Mouse (Mus musculus) CD4-positive, CD25-positive, alpha-beta regulatory T cell, adult 2 months (primary cell): ENCODE results near the gene Tmprss9.
A peak's percentile ranks its signal among the peaks of the same experiment; 100 is the strongest.

Source experiments
- DNase-seq: peaks from one replicate; pipeline ENCODE4 v3.0.0-alpha.2; 2012; ENCODE audit warnings: low read depth, low spot score

Gene Tmprss9

GRCm38 (mm10) chr10:80887181-80887580 is 15.5 kb downstream of the Tmprss9 start:
- DNase-seq: no peak

- no peak for DNase-seq
Measured at GRCm38 (mm10) chr10:80895100-80895499, 23.5 kb downstream of the Tmprss9 start.

- DNase-seq: no peak
Measured at GRCm38 (mm10) chr10:80895697-80896096, 24.0 kb downstream of the Tmprss9 start.

DNA sequence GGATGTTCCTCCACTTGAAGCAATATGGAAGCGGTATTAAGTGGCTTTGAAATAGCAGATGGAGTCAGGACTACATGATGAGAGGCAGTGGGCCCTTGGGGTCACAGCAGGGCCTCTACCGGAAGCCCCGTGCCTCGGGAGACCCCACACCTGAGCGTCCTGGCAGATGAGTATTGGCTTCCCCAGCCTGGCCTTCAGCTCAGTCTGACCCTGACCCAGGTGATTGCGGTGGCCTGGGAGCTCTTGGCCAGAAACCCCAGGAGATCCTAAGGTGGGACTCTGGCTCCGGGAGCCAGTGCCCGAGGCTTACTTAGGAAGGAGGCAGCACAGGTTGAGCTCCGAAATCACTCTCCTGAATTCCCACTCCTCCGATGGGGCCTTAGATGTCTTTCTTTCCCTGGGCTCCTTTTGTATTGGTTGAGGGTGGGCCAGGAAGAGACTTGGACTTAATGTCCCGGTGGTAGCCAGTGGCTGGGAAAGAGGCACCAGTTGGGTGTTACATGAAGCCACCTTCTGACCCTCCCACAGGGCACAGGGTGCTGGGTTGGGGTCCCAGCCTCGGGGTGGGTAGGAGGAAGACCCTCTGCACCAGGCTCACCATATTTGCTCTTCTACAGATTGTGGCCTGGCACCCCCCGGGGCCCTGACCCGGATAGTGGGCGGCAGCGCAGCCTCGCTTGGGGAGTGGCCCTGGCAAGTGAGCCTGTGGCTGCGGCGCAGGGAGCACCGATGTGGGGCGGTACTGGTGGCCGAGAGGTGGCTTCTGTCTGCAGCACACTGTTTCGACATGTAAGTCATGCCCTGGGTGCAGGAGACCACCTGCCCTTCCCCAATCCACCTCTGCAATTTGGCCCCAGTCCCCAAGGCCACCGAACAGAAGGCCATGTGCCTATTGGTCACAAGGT is 25.2 kb downstream of the Tmprss9 start:
- DNase-seq: no peak

DNA sequence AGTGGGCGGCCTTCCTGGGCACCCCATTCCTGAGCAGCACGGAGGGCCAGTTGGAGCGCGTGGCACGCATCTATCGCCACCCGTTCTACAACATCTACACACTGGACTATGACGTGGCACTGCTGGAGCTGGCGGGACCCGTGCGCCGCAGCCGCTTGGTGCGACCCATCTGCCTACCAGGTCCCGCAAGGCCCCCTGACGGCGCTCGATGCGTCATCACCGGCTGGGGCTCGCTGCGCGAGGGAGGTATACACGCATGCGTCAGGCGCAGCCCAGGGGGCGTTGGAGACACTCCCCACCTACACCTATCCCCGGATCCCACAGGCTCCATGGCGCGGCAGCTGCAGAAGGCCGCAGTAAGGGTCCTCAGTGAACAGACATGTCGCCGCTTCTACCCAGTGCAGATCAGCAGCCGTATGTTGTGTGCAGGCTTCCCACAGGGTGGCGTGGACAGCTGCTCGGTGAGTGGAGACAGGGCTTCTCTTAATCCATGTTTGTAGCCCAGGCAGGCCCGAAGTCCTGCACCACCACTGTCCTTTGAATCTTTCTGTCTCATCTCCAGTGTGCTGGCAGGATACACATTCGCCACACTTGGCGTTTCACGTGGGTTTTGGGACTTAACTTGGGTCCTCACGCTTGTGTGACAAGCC is 26.3 kb downstream of the Tmprss9 start:
- DNase-seq: no peak

DNA sequence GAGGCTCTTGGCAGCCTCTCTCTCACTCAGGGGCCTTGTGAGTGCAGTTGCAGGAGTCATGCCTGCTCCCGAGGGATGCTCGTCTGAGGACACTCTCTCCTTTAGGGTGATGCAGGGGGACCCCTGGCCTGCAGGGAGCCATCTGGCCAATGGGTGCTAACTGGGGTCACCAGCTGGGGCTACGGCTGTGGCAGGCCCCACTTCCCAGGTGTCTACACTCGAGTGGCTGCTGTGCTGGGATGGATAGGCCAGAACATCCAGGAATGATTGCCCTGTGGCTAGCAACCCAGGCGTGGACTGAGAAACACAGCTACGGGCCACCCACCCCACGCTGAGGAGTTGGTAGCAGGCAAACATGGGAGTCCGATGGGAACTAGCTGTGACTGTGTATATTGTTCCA is 27.4 kb downstream of the Tmprss9 start:
- DNase-seq: no peak

DNA sequence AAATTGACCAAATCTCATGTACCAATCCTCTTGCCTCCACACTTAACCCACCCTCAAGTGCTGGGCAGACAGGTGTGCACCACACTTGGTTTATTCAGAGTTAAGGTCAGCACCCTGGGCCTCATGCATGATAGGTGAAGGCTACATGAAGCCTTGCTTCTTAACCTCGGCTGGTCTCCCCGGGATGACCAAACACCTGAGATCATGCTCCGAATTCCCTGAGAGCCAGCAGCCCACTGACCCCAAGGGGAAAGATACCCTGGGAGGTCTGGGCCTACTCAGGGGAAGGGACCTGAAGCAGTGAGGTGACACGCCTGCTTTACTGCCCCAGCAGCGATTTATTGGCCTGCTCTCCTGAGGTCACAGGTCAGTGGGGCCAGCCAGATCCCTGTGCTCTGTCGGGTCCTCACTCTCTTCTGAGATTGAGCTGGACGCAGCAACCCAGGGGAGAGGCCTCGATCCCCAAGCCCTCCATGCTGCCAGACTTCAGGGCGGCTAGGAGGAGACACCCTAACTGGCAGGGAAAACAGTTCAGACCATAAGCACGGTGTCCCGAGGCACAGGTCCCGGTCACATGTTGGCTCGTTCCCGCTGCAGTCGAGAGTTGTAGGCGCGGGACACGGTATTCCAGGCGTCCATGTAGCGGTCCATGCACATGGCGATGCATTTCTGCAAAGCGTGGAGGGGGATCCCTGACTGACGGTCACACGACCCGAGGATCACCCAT is 28.1 kb downstream of the Tmprss9 start:
- DNase-seq: no peak

DNA sequence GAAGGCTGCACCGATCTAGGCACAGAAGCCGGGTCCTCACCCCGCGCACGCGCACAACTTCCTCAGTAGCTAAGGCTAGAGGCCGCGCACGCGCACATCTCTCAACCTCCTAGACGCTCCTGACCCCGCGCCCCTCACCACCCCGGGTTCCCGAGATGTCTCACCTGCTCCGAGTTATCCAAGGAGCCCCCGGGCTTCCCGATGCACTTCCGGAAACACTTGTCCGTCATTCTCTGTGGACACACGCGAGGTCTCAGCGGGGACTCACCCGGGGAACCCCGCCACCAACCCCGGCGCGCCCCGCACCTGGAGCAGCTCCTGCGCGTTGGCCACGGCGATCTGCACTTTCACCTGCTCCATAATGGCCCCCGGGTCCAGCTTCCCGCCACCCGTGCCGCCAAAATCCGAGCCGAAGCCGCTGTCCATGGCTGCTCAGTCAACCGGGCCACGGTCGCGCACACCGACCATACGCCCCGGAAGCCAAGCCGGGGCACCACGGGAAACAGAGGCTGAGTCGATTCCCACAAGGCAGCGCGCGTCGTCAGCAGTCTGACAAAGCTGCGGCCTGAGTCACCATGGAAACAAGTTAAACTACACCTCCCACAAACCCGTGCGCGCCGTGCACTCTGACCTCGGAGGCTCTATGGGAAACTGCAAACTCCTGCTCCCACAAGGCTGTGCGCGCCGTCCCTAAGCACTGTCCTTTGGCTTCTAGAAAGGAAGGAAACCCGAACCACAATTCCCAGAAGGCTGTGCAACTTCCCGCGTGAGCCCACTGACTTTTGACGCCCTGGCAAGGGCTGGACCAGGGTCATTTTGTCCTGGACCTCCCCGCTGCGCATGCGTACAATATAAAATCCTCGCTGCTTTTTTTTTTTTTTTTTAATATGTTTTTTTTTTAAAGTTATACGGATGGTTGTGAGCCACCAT is 28.9 kb downstream of the Tmprss9 start, which contains the start of gene Timm13:
Gene Timm13 (minus strand): TSS at position 652 of the 930 bp plus-strand sequence.
- peak; percentile 99 for DNase-seq

DNA sequence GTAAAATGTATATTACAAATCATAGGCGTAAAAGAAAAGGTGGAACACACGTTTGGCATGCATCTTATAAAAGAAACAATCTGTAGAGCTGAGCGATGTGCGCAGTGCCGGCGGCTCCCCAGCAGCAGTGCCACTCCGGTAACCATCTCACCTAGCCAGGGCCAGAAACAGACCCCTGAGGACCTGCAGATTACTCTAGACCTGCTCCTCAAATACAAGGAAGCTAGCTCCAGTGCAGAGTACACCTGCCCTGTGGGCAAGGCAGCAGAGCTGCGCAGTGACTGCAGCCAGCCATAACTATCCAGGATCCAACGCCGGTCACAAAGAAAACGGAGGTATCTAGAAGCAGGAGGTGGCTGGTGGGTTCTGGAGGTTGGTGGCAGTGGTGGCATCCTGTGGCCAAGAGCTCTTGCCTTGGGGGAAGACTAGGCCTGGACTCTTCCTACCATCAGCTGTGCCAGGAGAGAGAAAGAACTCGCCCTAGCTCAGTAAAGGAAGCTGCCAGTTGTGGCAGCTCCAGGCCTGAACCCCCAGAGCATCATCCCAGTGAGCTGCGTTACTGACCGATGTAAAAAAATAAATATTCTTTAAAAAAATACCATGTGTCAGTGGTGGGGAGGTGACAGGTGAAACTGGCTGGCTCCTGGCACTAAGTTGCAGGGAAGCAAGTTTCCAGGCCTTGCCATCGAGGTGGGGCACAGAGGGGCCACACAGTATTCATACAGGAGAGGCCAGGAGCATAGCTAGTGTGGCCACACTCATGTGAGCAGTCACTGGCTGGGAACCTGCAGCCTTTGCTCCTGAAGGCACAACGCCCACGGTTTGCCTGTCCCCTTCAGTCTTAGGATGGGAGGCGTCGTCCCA is 30.0 kb downstream of the Tmprss9 start:
- peak; percentile 29 for DNase-seq

DNA sequence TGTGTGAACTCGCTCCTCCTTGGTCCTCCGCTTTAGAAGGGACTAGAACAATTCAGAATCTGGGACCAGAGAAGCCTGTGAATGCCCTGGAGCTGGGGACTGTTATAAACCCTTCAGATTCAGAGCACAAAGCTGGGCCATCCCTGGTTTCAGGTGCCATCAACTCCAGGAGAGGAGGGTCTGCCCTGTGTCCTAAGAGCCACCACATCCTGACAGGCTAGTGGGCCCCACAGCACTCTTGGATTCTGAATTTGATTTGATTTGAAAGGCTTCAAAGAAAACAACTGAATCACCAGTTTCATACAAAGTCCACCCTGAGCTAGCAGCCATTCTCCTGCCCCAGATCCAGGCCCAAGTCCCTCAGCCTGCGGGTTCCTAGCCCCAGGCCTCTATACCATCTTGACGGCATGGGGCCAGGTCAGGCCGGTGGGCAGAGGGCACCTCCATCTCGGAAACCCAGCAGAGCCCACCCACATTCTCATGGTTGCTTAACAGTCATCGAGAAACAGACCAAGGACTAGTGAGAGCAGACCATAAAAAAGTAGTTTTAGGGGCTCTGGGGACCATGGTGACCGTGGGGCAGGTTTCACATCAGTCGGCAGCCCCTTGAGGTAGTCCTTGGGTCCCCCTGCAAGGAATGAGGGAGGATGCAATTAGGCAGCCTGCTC is 30.8 kb downstream of the Tmprss9 start:
- no peak for DNase-seq

DNA sequence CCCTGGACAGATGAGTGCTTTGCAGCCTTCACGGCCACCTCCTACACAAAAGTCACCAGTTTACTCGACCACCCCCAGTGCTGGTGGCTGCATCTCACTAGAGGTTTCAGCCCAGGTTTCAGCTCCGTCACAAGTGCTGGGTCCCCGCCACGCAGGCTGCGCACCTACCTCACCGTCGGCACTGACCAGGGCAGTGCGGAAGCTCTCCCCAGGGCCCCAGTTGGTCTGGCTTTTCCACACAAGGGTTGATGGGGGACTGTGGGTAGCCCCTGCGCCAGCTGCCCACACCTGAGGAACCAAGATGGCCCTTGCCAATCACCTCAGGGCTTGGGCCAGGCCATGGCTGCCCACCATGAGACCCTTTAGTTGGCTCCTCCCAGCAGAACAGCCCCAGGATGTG is 31.6 kb downstream of the Tmprss9 start:
- DNase-seq: no peak

GRCm38 (mm10) chr10:80904004-80904693 is 32.5 kb downstream of the Tmprss9 start:
- no peak for DNase-seq

DNA sequence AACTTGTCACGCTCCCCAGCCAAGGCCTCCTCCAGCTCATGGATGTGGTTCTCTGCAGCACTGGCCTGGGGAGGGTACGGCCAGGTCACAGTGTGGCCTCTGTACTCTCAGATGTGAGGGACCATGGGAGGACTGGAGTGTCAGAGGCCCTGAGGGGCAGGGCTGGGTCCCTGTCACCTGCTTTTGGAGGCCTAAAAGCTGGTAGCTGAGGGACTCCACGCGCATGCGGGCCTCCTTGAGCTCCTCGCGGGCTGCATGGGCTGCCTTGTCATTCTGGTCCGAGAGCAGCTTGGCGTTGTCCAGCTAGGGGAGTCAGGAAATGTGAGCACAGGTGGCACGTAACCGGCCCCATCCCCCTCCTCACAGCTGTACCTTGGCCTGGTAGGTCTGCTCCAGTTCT is 33.1 kb downstream of the Tmprss9 start:
- no peak for DNase-seq

DNA sequence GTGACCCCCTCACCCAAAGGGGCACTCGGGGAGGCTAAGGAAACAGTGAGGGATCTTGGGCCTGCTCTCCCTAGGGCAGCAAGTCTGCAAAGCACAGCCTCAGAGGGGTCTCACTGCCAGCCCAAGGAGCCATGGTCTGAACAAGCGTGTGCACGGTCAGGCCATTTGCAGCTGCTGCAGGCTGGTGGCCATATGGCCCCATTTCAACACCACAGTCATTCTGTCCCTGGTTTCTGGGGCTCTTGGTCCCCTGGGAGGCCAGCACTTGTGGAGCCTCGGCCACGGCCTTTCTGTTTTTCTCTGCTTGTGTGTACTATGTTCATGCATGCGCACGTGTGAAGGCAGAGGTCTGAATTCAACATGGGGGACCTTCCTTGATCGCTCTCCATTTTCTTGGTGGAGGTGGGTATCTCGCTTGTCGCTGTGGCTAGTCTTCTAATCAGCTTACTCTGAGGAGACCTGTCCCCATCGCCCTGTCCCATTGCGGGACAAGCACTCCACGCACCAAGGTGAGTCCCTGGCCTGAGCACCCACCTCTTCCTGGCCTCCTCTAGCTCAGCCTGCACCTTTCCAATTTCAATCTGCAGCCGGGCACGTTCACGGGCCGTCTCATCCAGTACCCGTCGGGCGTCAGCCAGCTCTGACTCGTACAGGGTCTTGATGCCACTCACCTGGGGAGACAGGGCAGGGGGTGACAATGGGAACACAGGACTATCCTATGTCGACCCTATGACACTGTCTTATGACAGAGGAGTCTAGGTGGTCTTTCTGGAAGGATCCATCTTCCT is 37.9 kb downstream of the Tmprss9 start:
- no peak for DNase-seq

DNA sequence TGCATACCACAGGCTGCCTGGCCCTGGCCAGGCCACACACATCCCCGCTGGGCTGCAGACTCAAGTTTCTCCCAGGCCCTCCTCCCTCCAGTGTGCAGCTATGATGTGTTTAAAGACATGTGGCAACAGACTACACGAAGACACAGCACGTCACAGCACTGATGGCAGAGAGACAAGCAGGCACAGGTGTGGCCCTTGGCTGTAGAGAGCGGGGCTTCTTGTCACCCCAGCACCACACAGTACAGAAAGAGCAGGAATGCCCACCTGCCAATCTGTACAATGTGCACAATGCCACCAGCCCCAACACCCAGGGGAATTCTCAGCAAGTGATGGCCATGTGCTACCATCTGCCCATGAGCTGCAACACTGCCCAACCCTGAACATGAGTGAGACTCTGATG is 39.7 kb downstream of the Tmprss9 start:
- DNase-seq: no peak

DNA sequence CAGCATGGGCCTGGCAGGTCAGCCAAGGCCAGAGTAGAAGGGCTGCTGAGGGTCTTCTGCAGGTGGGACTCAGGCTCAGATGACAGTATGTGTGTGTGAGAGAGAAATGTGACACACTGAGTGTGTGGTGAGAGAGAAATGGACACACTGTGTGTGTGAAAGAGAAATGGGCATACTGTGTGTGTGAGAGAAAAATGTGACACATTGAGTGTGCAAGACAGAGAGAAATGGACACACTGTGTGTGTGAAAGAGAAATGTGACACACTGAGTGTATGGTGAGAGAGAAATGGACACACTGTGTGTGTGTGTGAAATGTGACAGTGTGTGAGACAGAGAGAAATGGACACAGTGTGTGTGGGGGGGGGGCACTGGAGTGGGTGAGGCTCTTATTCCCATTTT is 40.2 kb downstream of the Tmprss9 start:
- DNase-seq: no peak

DNA sequence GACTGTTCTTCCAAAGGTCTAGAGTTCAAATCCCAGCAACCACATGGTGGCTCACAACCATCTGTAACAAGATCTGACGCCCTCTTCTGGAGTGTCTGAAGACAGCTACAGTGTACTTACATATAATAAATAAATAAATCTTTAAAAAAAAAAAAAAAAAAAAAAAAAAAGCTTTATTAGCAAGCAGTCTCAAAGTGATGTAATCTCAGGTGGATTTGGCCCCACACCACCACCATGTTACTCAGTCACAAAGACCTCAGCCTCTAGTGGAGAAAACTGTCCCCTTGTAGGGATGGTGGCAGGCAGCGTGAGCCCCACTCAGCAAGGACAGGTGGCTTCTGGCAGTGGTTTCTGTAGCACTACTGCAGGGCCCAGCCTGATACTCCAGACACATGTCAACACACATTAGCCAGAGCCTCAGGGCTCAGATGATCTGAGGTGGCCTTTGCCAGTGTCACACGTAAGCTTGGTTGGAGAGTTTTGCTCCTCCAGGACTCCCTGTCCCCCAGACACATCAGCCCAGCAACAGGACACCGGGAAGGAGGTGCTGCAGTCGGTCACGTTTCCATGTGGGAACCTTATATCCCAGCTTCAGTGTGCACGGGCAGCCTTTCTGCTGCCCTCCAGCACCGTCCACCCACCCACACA is 41.8 kb downstream of the Tmprss9 start:
- DNase-seq: no peak

DNA sequence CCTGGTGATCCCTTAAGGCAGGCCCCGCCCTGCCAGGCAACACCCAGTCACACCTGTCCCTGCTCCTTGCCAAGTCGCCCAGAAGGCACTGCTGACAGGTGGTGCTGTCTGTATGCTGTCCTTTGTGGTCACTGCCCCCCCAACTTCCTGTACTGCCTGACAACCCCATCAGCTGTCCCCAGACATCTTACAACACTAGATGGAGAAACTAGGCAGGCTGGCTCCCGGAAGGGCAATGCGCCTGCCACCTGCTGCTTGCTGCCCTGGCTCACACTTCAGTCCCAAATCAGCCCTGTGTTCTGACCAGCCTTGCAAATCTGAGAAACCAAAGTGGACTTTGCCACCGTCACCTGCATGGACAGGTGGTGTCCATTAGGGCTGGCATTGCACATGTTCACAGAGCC is 42.6 kb downstream of the Tmprss9 start:
- DNase-seq: no peak
